Mouse (Mus musculus): ENCODE results near the gene Raet1e.
"Not testable (repeated sequence)": the region's sequence is repeated elsewhere in the genome, so short reads cannot be mapped to it uniquely, and the experiment has no call there.

GRCm38 (mm10) chr10:22172431-22173334, 14.3 kb downstream of the Raet1e start:
- not testable (repeated sequence) for TF ChIP-seq EP300 (optimal IDR thresholded peaks at IDR 0.05); CTCF (IDR thresholded peaks at IDR 0.05; ENCODE audit: low read depth)

All from stomach, postnatal 0 days (tissue).